ENCODE assay signal across 8 mouse cellular contexts in genomic region chr5:120106424-120107073, GRCm38 (mm10). TPM values are rescaled to one million over a fixed set of nuclear protein-coding genes. Genes with fewer than 3 reads are reported as not detected.
DNase-seq lines count a peak whose midpoint lies in the region; ATAC-seq and TF ChIP-seq lines count a peak whose summit lies in the region.
"Had no signal": no experiment of that assay in that cellular context is flagged by ENCODE, and none has a peak within 500 bp of the region (broad histone marks: within the 10 kb centered on the region; RNA-seq: fewer than 3 reads in every experiment).

No protein-coding gene starts in this region.

- ATAC-seq in liver, embryonic 14.5 days (ENCODE audit: insufficient read depth), result peak; percentile 21; the same call in 1 of the 2 replicates
- no peak for ATAC-seq in stomach, postnatal 0 days (ENCODE audit: low FRiP score, low TSS enrichment)

- no peaks in the 10 kb centered on the region for H3K27me3 ChIP-seq in liver, embryonic 14.5 days (ENCODE audit: control insufficient read depth, insufficient read depth, low read length)
- no peaks in the 10 kb centered on the region for H3K27me3 ChIP-seq in stomach, postnatal 0 days (ENCODE audit: control insufficient read depth, insufficient read depth, low read length)

- peak; percentile 20 to 33 for DNase-seq in layer of hippocampus, adult 2 months (ENCODE audit: low spot score in 2 of 2)
- no peak for DNase-seq in layer of hippocampus, adult 11-12 months (ENCODE audit: low spot score)
- no peak for DNase-seq in ES-E14 (ENCODE audit: low read depth, low spot score)
- DNase-seq in brain, adult 2 months (ENCODE audit: low read depth, low spot score), result peak; percentile 56
- DNase-seq in liver, embryonic 14.5 days (ENCODE audit: low read depth in 3 of 3, low spot score in 3 of 3), result no peak
- no peak for DNase-seq in stomach, postnatal 0 days (ENCODE audit: low spot score)
- no peak for DNase-seq in gastrocnemius, postnatal 10 days

- H3K36me3 ChIP-seq in ES-E14 (ENCODE audit: control insufficient read depth, insufficient read depth, low read length, poor library complexity, severe bottlenecking), result no peaks in the 10 kb centered on the region
- no peaks in the 10 kb centered on the region for H3K36me3 ChIP-seq in liver, embryonic 14.5 days (replicated peaks; ENCODE audit: control insufficient read depth, insufficient read depth, low read depth)
- no peaks in the 10 kb centered on the region for H3K36me3 ChIP-seq in stomach, postnatal 0 days (ENCODE audit: control insufficient read depth, insufficient read depth, low read length)

- H3K9me3 ChIP-seq in ES-E14 (ENCODE audit: control insufficient read depth, insufficient read depth, low read depth, low read length), result no peaks in the 10 kb centered on the region
- no peaks in the 10 kb centered on the region for H3K9me3 ChIP-seq in liver, embryonic 14.5 days (ENCODE audit: control insufficient read depth, low read length)
- H3K9me3 ChIP-seq in stomach, postnatal 0 days (ENCODE audit: control insufficient read depth, low read length), result no peaks in the 10 kb centered on the region

- H3K4me1 ChIP-seq in ES-E14 (ENCODE audit: control insufficient read depth in 2 of 2, insufficient read depth in 2 of 2, low read length in 2 of 2, poor library complexity in 1 of 2), result no peaks in the 10 kb centered on the region
- no peaks in the 10 kb centered on the region for H3K4me1 ChIP-seq in liver, embryonic 14.5 days (replicated peaks; ENCODE audit: control insufficient read depth in 2 of 2, insufficient read depth in 2 of 2, low read length in 1 of 2)
- H3K4me1 ChIP-seq in stomach, postnatal 0 days (replicated peaks; ENCODE audit: control insufficient read depth, insufficient read depth), result no peaks in the 10 kb centered on the region

- H3K9ac ChIP-seq in ES-E14 (ENCODE audit: insufficient read depth, low read depth, low read length, poor library complexity, severe bottlenecking), result no peak overlapping the region
- H3K9ac ChIP-seq in liver, embryonic 14.5 days (replicated peaks), result no peak overlapping the region
- H3K9ac ChIP-seq in stomach, postnatal 0 days (ENCODE audit: low read length), result no peak overlapping the region

- no peak overlapping the region for H3K4me3 ChIP-seq in layer of hippocampus, adult 2 months
- no peak overlapping the region for H3K4me3 ChIP-seq in ES-E14 (ENCODE audit: insufficient read depth in 1 of 2, low read depth in 1 of 2, low read length in 2 of 2, poor library complexity in 1 of 2, severe bottlenecking in 1 of 2)
- no peak overlapping the region for H3K4me3 ChIP-seq in liver, embryonic 14.5 days (ENCODE audit: insufficient read depth in 1 of 2, low read depth in 2 of 2, low read length in 2 of 2)
- no peak overlapping the region for H3K4me3 ChIP-seq in stomach, postnatal 0 days (ENCODE audit: low read depth, low read length)

- H3K4me2 ChIP-seq in liver, embryonic 14.5 days (ENCODE audit: low read depth), result no peak overlapping the region
- H3K4me2 ChIP-seq in stomach, postnatal 0 days (replicated peaks; ENCODE audit: low read depth), result no peak overlapping the region

- no peak for TF ChIP-seq EP300 in liver, embryonic 14.5 days (IDR thresholded peaks at IDR 0.05; ENCODE audit: low read depth)
- TF ChIP-seq EP300 in stomach, postnatal 0 days (optimal IDR thresholded peaks at IDR 0.05), result no peak

- in situ Hi-C loops in ES-E14 (cut with MboI; ENCODE audit: low sequenced_read_pairs in 2 of 2, unreplicated experiment in 2 of 2), result no loop called here

- peak; percentile 81 for TF ChIP-seq CTCF in layer of hippocampus, adult 2 months (conservative IDR thresholded peaks at IDR 0.05)
- TF ChIP-seq CTCF in liver, embryonic 14.5 days (IDR thresholded peaks at IDR 0.05; ENCODE audit: low read depth), result peak; percentile 93
- peak; percentile 79 for TF ChIP-seq CTCF in stomach, postnatal 0 days (IDR thresholded peaks at IDR 0.05; ENCODE audit: low read depth)

- H3K27ac ChIP-seq in layer of hippocampus, adult 2 months, result no peak overlapping the region
- no peak overlapping the region for H3K27ac ChIP-seq in ES-E14 (ENCODE audit: insufficient read depth, low read depth, low read length, poor library complexity, severe bottlenecking)
- H3K27ac ChIP-seq in liver, embryonic 14.5 days, result no peak overlapping the region
- no peak overlapping the region for H3K27ac ChIP-seq in stomach, postnatal 0 days (replicated peaks)
- H3K27ac ChIP-seq: macrophage had no signal

- WGBS in liver, embryonic 14.5 days (ENCODE audit: insufficient replicate concordance), result 16% methylated on average over 12 of the region's 12 CpGs
- WGBS in stomach, postnatal 0 days, result 29% methylated on average over 12 of the region's 12 CpGs

TF ChIP-seq in ES-E14, 5 proteins besides CTCF, POLR2A, EP300 and RAD21:
- no peak for TF ChIP-seq CHD2 (IDR thresholded peaks at IDR 0.05; ENCODE audit: low read depth, low read length)
- no peak for TF ChIP-seq ZNF384 (IDR thresholded peaks at IDR 0.05; ENCODE audit: low read depth, low read length)
- no peak for TF ChIP-seq HCFC1 (IDR thresholded peaks at IDR 0.05; ENCODE audit: borderline replicate concordance, insufficient read depth, low read length)
- TF ChIP-seq ZC3H11A (IDR thresholded peaks at IDR 0.05; ENCODE audit: borderline replicate concordance, low read depth, low read length), result peak; percentile 40; the same call in 1 of the 2 replicates

RNA-seq across cellular contexts. Expression of gene Rbm19, which starts 9.7 kb away (rescaled TPM):
- 10 to 100 TPM; 18.9 to 23.3 TPM for total RNA-seq in layer of hippocampus, adult 2 months (2021)
- total RNA-seq in ES-E14 (2012; rRNA removed), result 66.1 and 67.6 TPM in 2 replicates
- 6.7 and 6.8 TPM in 2 replicates for polyA plus RNA-seq in liver, embryonic 14.5 days (2012; rRNA removed)
- 10.9 and 11.1 TPM in 2 replicates for polyA plus RNA-seq in liver, embryonic 14.5 days (2014; fragmentation: Nextera tagmentation; extraction: Ambion mirVana)
- 9.4 and 10.8 TPM in 2 replicates for polyA plus RNA-seq in stomach, postnatal 0 days (2015; fragmentation: Nextera tagmentation; extraction: Ambion mirVana)
- total RNA-seq in gastrocnemius, postnatal 10 days (2021), result 10 to 100 TPM; 14.1 to 20.8 TPM

Comparison
In these comparisons a context has a peak if more than half of its experiments do, and no peak if none do; other contexts are left out.
1. DNase-seq: peak in layer of hippocampus, adult 2 months (2 of 2) and brain, adult 2 months (single experiment); none in layer of hippocampus, adult 11-12 months (single experiment), ES-E14 (single experiment), liver, embryonic 14.5 days (0 of 3), stomach, postnatal 0 days (single experiment) and gastrocnemius, postnatal 10 days (single experiment).
2. Peak in every context shown above with its lines, with median percentiles within 50 percentile points of each other: CTCF ChIP-seq.